Mouse (Mus musculus) spleen, adult 2 months (tissue): ENCODE measurements around the gene Sirt2.

Experiments used
- CTCF ChIP-seq: fragments of 200-500 bp; IDR thresholded peaks from 2 replicates; pipeline ENCODE4 v1.5.1; 2011; ENCODE audit warnings: mild to moderate bottlenecking, inconsistent platforms; ENCODE audit not compliant: insufficient read depth, insufficient read length, insufficient replicate concordance; ENCODE audit errors: extremely low read depth
- POLR2A ChIP-seq: fragments of 200-500 bp; IDR thresholded peaks from 2 replicates; pipeline ENCODE4 v1.6.1; 2011; ENCODE audit warnings: low read depth, low read length, inconsistent platforms

DNA sequence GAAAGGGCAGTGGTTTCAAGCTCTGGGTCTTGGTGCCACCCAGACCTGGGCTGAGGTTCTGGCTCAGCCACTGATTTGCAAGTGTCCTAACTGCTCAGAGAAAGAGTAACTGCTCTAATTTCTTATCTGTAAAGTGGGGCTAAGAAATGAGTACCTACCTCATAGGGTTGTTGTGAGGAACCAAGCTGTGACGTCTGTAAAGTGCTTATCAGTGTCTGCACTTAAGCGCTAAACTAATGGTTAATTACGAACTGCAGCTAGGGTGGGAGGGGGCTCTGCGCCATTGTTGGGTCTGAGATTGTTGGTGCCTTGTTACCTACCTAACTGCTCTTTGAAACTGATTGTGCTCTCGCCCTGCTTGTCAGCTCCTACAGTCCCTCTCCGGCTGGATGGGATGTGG lies 51.0 kb downstream of the Sirt2 start:
- TF ChIP-seq CTCF: no peak
- TF ChIP-seq POLR2A: no peak
